Mouse (Mus musculus) gastrocnemius, postnatal 4 days (tissue): Measurements from ENCODE around the gene Ccdc9b. TPM values are rescaled to one million over a fixed set of nuclear protein-coding genes. Genes with fewer than 3 reads are reported as not detected.
A peak's percentile ranks its signal among the peaks of the same experiment; 100 is the strongest.

Experiments used
- DNase-seq, 2 experiments: peaks; one replicate each; pipeline ENCODE4 v3.0.0; 2021 to 2022; ENCODE audit warnings: low spot score in 2 of 2, mixed read lengths in 2 of 2
- total RNA-seq, 2 experiments: library from RNA; stranded (reverse); gene quantifications; 2 replicates each; pipeline ENCODE4 v1.2.3; 2021

The Ccdc9b gene
- total RNA-seq, 2 experiments from 2014 or later: 11.0 to 12.8 TPM

DNA sequence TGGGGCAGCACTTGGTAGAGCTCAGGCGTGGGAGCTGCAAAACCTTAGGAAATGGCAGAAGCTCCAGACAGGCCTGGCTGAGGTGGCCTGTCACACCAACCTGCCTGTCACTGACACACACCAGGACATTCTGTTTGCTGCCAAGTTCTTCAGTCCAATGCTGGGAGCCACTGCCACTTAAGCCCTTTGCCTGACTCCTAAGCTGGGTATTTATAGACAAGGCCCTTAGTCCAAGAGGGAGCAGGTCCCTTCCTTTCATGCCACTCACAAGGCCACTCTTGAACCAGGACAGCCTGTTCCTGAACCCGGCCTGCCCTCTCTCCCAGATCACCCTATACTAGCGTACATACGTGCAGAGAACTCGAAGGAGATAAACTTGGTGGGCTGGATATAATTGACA lies 45.8 kb downstream of the Ccdc9b start:
- no peak for DNase-seq

DNA sequence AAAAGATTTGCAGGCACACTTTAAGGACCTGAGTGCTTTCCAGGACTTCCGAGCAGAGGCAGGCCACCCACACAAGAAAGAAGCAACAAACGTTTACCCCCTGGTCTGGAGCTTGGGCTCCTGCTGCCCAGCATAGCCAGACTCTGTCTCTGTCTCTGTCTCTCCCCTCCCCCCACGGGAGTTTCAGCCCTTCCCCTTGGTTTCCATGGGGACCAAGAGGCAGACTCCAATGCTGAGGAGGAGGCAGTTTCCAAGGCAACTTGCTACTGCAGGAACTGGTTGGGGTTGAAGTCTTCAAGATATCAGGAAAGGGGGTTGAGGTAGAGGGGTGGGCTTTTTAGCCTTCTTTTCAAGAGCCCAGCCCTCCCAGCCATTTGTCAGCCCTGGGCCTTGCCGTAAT lies 48.2 kb downstream of the Ccdc9b start:
- DNase-seq: no peak

DNA sequence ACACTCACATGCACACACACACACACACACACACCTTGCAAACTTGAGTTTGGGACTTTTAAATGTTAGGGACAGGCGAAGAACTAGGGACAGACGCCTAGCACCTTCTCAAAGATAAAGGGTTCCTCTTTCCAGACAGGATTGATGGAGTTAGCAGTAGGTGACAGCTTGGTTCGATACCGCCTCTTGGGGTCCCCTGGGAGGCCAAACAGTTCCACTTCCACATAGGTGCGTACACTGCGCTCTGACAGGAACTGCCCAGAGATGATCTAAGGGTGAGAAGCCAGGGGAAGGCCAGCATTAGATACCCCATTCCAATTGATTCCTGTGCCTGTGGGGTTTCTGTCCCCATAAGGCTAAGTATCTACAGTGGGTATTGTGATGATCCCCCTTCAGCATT lies 48.8 kb downstream of the Ccdc9b start:
- no peak for DNase-seq

DNA sequence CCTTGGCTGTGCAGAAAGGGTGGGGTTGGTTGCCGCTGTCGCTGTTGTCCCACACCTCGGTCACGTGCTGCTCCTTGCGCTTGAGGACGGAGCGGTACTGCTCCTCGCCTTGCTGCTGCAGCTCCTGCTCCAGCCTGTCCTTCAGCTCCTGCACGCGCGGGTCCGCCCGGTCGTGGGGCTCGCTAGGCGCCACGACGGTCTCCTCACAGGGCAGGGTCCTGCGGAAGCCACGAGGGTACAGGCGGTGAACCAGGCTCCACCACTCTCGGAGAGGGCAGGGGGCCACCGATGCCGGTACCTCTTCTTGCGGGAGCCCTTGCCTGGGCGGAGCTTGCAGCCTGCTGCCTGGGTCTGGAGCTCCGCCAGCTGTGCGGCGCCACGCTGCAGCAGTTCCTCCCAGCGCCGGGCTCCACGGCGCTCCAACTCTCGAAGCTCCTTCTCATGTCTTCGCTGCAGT lies 51.4 kb downstream of the Ccdc9b start:
- peak in 1 of 2 experiments; percentile 45 for DNase-seq

DNA sequence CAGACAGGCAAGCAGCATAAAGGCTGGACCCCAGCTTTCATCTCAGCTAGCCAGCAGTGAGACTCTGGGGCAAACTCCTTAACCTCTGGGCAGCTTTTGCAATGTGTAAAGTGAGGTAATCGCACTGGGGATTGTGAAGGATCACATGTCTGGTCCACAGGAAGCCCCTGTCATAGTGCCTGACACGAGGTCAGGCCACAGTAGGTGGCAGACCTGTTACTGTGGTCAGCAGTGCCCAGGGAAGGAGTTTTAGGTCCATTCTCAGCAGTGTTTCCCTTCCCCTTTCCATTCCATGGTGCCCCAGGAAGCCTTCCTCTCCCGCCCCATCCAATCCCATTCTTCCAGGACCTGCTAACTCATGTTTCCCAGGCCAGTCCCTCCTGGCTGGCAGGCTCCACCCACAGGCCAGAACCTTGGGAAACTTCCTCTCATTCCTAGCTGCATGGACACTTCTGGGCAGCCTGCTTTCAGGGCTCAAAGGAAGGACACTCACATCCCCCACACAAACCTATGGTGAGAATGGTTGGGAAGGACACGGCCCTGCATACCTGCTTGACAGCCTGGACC lies 52.7 kb downstream of the Ccdc9b start:
- DNase-seq: no peak

DNA sequence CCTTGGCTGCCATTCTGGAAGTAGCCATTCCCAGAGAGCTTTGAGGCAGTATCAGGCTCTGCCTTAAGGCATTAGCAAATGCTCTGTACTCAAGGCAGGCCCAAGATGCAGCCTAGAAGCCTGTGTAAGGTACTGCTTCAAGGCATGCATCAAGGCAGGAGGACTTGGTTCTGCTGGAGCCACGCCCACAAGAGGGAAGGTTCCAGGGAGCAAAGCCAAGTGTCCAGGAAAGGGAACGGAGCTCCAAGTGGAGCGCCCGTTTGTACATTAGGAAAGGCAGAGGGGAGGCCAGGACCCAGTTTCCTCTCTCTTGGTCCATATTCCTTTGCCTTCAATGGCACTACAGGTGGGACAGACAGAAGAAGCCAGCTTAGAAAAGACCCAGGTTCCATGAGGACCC lies 54.0 kb downstream of the Ccdc9b start:
- DNase-seq: no peak

DNA sequence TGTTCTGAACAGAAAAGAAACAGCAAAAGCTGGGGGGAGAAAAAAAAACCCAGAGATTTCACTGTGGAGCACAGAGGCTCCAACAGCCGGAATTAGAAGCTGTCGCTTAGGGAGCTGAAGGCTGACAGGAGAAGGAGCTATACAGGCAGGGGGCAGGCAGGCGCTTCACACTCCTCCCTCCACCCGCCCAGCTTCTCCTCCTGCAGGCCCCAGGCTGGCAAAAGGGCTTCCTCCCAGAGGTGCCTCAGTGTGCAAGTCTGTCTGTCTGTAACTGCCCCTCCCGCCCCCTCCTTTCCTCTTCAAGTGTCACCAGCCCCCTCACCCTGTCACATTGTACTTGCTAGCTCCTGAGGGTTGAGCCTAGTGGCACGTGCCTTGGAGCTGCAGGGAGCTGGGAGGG lies 56.0 kb downstream of the Ccdc9b start:
- DNase-seq: no peak

Other genes starting within 250 kb of the Ccdc9b start
- 10 to 100 TPM; 20.5 to 22.9 TPM for gene Bmf, start 213.0 kb downstream of the Ccdc9b start, total RNA-seq
- 10 to 100 TPM; 21.1 to 23.3 TPM for gene Bub1b, start 164.4 kb downstream of the Ccdc9b start, total RNA-seq
- gene Pak6, start 99.4 kb downstream of the Ccdc9b start, total RNA-seq: under 1 TPM; 0.29 to 0.52 TPM
- gene Ankrd63, start 58.7 kb downstream of the Ccdc9b start, total RNA-seq: under 1 TPM in 1 of 2 experiments, not detected in 1; 0.08 TPM
- 1 to 10 TPM; 1.1 to 1.3 TPM for gene Plcb2, start 34.2 kb downstream of the Ccdc9b start, total RNA-seq
- gene Inafm2, start 16.9 kb downstream of the Ccdc9b start, total RNA-seq: 10 to 100 TPM in 1 of 2 experiments, 1 to 10 TPM in 1; 9.5 to 11.5 TPM
- gene Phgr1, start 10.1 kb upstream of the Ccdc9b start, total RNA-seq: not detected
- gene Disp2, start 17.1 kb upstream of the Ccdc9b start, total RNA-seq: under 1 TPM; 0.13 to 0.15 TPM
- gene Knstrn, start 51.3 kb upstream of the Ccdc9b start, total RNA-seq: 10 to 100 TPM; 18.5 to 23.0 TPM
- gene Ivd, start 99.3 kb upstream of the Ccdc9b start, total RNA-seq: 10 to 100 TPM; 71.4 to 74.5 TPM
- gene Bahd1, start 137.7 kb upstream of the Ccdc9b start, total RNA-seq: 10 to 100 TPM; 15.2 to 15.4 TPM
- 10 to 100 TPM; 19.5 to 19.7 TPM for gene Chst14, start 163.8 kb upstream of the Ccdc9b start, total RNA-seq